Comparison of ENCODE assay signal across 23 mouse cellular contexts in the genomic region with DNA sequence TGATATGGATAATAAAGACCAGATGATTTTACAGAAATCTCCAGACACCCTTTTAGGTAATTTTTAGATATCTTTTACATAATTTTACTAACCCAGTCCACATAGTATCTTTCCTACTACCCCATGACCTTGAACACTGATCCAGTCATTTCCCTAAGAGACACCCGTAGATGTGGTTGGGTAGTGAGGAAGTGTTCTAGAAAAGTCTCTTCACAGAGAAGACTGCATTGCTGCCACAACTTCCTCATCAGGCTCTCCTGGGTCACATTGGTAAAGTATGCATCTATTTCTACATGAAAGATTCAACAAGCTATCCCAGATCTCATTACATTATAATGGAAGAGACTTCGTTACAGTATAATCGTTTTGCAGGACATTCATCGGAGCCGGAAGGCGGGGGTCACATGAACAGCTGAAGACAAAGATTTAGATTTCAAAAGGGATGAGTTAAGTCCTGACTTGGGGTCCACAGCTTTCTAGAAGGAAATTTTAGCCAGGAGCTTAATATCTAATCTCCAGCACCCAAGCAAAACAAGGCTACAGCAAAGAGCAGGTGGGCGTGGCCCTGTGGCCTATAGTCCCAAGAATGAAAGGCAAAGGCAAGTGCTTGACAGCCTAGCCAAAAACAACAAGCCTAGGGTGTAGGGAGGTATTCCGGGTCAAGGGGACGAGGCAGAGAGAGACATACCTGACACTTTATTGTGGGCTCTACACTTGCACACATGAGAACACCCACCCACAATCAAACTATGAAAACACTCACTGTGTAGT.
DNase-seq lines count a peak whose midpoint lies in the region; ATAC-seq and TF ChIP-seq lines count a peak whose summit lies in the region.
"Had no signal": no experiment of that assay in that cellular context is flagged by ENCODE, and none has a peak within 500 bp of the region (broad histone marks: within the 10 kb centered on the region; RNA-seq: fewer than 3 reads in every experiment).

No protein-coding gene starts in this region.

- no peak overlapping the region for H3K27ac ChIP-seq in liver, embryonic 12.5 days
- no peak overlapping the region for H3K27ac ChIP-seq in CH12.LX (ENCODE audit: insufficient read depth, low read depth)
- H3K27ac ChIP-seq: forebrain, embryonic 15.5 days; heart, adult 2 months; hindbrain, embryonic 14.5 days; neural tube, embryonic 12.5 days had no signal

- no peaks in the 10 kb centered on the region for H3K9me3 ChIP-seq in liver, embryonic 12.5 days (replicated peaks)
- no peaks in the 10 kb centered on the region for H3K9me3 ChIP-seq in CH12.LX (replicated peaks; ENCODE audit: low read length)
- H3K9me3 ChIP-seq: forebrain, embryonic 15.5 days; neural tube, embryonic 12.5 days had no signal

- DNase-seq in liver (peak; percentile 34), CH12.LX (ENCODE audit: extremely low read depth) (peak; percentile 43), ES-CJ7 (ENCODE audit: low read depth, low spot score) (peak; percentile 38)
- no peak for DNase-seq in frontal cortex, postnatal 36 days (ENCODE audit: low spot score in 2 of 2)
- DNase-seq in left cerebral cortex, adult 9 months (ENCODE audit: low spot score in 2 of 2), result no peak
- DNase-seq in urinary bladder, adult 18-20 months (ENCODE audit: low spot score in 2 of 2), result no peak
- DNase-seq: adrenal gland, postnatal 14 days; cerebellum, adult 8-10 months; cerebellum, postnatal 36 days; gastrocnemius, postnatal 14 days; heart, adult 2 months; lung, adult 18-20 months; lung, postnatal 10 days; midbrain, embryonic 14.5 days; retina, postnatal 1 day; right cerebral cortex, postnatal 25 days; spleen, adult 18-20 months had no signal

- no peak overlapping the region for H3K4me3 ChIP-seq in liver, embryonic 12.5 days
- H3K4me3 ChIP-seq in CH12.LX (replicated peaks in 1 of 3; ENCODE audit: low read depth in 2 of 3, low read length in 2 of 3, poor library complexity in 1 of 3), result no peak overlapping the region
- H3K4me3 ChIP-seq: forebrain, embryonic 15.5 days; heart, adult 2 months; neural tube, embryonic 12.5 days had no signal

- H3K4me1 ChIP-seq in liver, embryonic 12.5 days, result peaks cover 42% of the 10 kb centered on the region
- peaks cover 0 to 35% of the 10 kb centered on the region in 2 experiments; a peak in 2 of 4 replicates for H3K4me1 ChIP-seq in CH12.LX (ENCODE audit: control insufficient read depth in 1 of 2, insufficient read depth in 2 of 2)
- H3K4me1 ChIP-seq: forebrain, embryonic 15.5 days; neural tube, embryonic 12.5 days had no signal

- no peaks in the 10 kb centered on the region for H3K27me3 ChIP-seq in liver, embryonic 12.5 days (replicated peaks)
- no peaks in the 10 kb centered on the region for H3K27me3 ChIP-seq in CH12.LX (replicated peaks)
- H3K27me3 ChIP-seq: forebrain, embryonic 15.5 days; neural tube, embryonic 12.5 days had no signal

- ATAC-seq in liver, embryonic 12.5 days, result no peak
- ATAC-seq in granulocyte monocyte progenitor cell, adult 5-6 weeks (replicated peaks; ENCODE audit: poor library complexity, severe bottlenecking), result peak; percentile 71
- ATAC-seq: forebrain, embryonic 15.5 days had no signal

- 74% methylated on average over 9 of the region's 9 CpGs for WGBS in liver, embryonic 12.5 days (ENCODE audit: insufficient replicate concordance)

- in situ Hi-C loops in CH12.LX (cut with MboI; ENCODE audit: low pct_ligation_motif_present, low pct_unique_long_range_greater_than_20kb, low sequenced_read_pairs), result no loop called here

- no peaks in the 10 kb centered on the region for H3K79me2 ChIP-seq in CH12.LX (replicated peaks; ENCODE audit: control insufficient read depth, extremely low read depth, insufficient read depth, poor library complexity, severe bottlenecking)

- TF ChIP-seq RAD21 in CH12.LX (IDR thresholded peaks at IDR 0.05; ENCODE audit: low read depth, low read length), result no peak

- H3K4me2 ChIP-seq in liver, embryonic 12.5 days, result no peak overlapping the region
- no peak overlapping the region for H3K4me2 ChIP-seq in CH12.LX (ENCODE audit: insufficient read depth, low read depth, poor library complexity, severe bottlenecking)
- H3K4me2 ChIP-seq: forebrain, embryonic 15.5 days; hindbrain, embryonic 14.5 days; liver, embryonic 11.5 days; neural tube, embryonic 12.5 days had no signal

- TF ChIP-seq CTCF in CH12.LX (conservative IDR thresholded peaks at IDR 0.05 in 1 of 2, IDR thresholded peaks at IDR 0.05 in 1 of 2; ENCODE audit: low read depth in 2 of 2, low read length in 2 of 2), result no peak

- no peak overlapping the region for H3K9ac ChIP-seq in liver, embryonic 12.5 days
- no peak overlapping the region for H3K9ac ChIP-seq in CH12.LX (ENCODE audit: insufficient read depth, low read depth)
- H3K9ac ChIP-seq: forebrain, embryonic 15.5 days; hindbrain, embryonic 14.5 days; neural tube, embryonic 12.5 days had no signal

- TF ChIP-seq POLR2A in CH12.LX (IDR thresholded peaks at IDR 0.05; ENCODE audit: low read depth, low read length), result no peak

- peak; percentile 24; the same call in 1 of the 2 replicates for TF ChIP-seq EP300 in CH12.LX (IDR thresholded peaks at IDR 0.05; ENCODE audit: low read length)

- dilution Hi-C loops in CH12.LX (cut with MboI; ENCODE audit: extremely low pct_ligation_motif_present, extremely low pct_unique_long_range_greater_than_20kb, low sequenced_read_pairs), result no loop called here

- H3K36me3 ChIP-seq in liver, embryonic 12.5 days, result no peaks in the 10 kb centered on the region
- no peaks in the 10 kb centered on the region for H3K36me3 ChIP-seq in CH12.LX (replicated peaks in 1 of 2; ENCODE audit: control insufficient read depth in 1 of 2, insufficient read depth in 1 of 2, low read length in 1 of 2)

TF ChIP-seq in CH12.LX, 34 proteins besides CTCF, POLR2A, EP300 and RAD21:
- no peak for TF ChIP-seq USF2 (conservative IDR thresholded peaks at IDR 0.05; ENCODE audit: low read depth, low read length)
- no peak for TF ChIP-seq E2F4 (IDR thresholded peaks at IDR 0.05; ENCODE audit: insufficient replicate concordance, low read depth, low read length)
- no peak for TF ChIP-seq NELFE (IDR thresholded peaks at IDR 0.05; ENCODE audit: low read depth, low read length)
- TF ChIP-seq IRF4 (IDR thresholded peaks at IDR 0.05; ENCODE audit: low read depth, low read length), result no peak
- TF ChIP-seq NRF1 (IDR thresholded peaks at IDR 0.05; ENCODE audit: low read depth, low read length), result no peak
- no peak for TF ChIP-seq ZMIZ1 (IDR thresholded peaks at IDR 0.05; ENCODE audit: low read depth, low read length)
- TF ChIP-seq MAFK (IDR thresholded peaks at IDR 0.05; ENCODE audit: insufficient replicate concordance, low read length), result no peak
- no peak for TF ChIP-seq GABPA (IDR thresholded peaks at IDR 0.05; ENCODE audit: insufficient replicate concordance, low read depth, low read length)
- no peak for TF ChIP-seq ZC3H11A (IDR thresholded peaks at IDR 0.05; ENCODE audit: low read depth, low read length)
- TF ChIP-seq ZKSCAN1 (IDR thresholded peaks at IDR 0.05; ENCODE audit: borderline replicate concordance, low read depth, low read length), result no peak
- no peak for TF ChIP-seq MYC (IDR thresholded peaks at IDR 0.05; ENCODE audit: low read depth, low read length)
- TF ChIP-seq MAX (IDR thresholded peaks at IDR 0.05; ENCODE audit: low read length), result no peak
- no peak for TF ChIP-seq CHD1 (IDR thresholded peaks at IDR 0.05; ENCODE audit: low read depth, low read length)
- TF ChIP-seq PAX5 (IDR thresholded peaks at IDR 0.05; ENCODE audit: low read length), result no peak
- no peak for TF ChIP-seq MEF2A (IDR thresholded peaks at IDR 0.05; ENCODE audit: borderline replicate concordance, low read depth, low read length)
- TF ChIP-seq JUND (conservative IDR thresholded peaks at IDR 0.05; ENCODE audit: low read depth, low read length), result no peak
- TF ChIP-seq HCFC1 (IDR thresholded peaks at IDR 0.05; ENCODE audit: low read depth, low read length), result no peak
- TF ChIP-seq ELF1 (IDR thresholded peaks at IDR 0.05; ENCODE audit: low read depth, low read length), result no peak
- TF ChIP-seq UBTF (IDR thresholded peaks at IDR 0.05; ENCODE audit: low read depth, low read length), result no peak
- no peak for TF ChIP-seq MXI1 (IDR thresholded peaks at IDR 0.05; ENCODE audit: low read depth, low read length)
TF ChIP-seq in CH12.LX: peak in this region for 0.

Comparison
In these comparisons a context has a peak if more than half of its experiments do, and no peak if none do; other contexts are left out.
1. DNase-seq: peak in liver (single experiment), CH12.LX (single experiment) and ES-CJ7 (single experiment); none in frontal cortex, postnatal 36 days (0 of 2), left cerebral cortex, adult 9 months (0 of 2) and urinary bladder, adult 18-20 months (0 of 2).